Mouse (Mus musculus): ENCODE measurements around the gene Olfr212.
"Not testable (repeated sequence)": the region's sequence is repeated elsewhere in the genome, so short reads cannot be mapped to it uniquely, and the experiment has no call there.

Gene Olfr212

DNA sequence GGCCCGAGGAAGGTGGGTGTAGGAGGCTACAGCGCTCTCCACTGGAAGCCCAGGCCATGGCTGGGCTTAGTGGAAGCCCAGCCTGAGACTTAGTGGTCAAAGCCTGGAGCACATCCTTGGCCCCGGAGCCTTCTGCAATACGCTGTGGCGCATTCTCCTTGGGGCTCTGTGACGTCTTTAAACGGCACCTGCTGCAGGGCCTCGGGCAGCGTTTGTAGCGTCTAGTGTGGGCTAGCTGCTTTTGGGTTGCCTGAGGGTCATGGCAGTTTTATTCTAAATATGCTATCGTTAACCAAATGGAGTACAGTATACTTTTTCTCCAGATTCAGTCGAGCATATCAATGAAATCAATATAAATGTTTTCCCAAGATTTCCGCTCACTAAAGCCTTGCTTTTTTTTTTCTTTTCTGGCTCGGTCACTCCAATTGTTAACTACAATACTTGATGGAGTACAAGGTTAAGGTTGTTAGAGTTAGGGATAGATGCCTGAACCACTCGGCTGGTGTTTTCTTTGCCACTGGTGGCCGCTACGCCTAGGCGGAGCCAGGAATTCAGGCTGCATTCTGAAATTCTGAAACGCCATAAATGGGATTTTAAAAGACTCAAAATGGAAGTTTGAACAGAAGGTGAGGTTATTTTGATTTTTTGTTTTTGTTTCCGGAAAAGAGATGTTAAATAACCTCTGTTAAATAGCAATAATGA is at the start of gene Olfr212:
Gene Olfr212 (plus strand): TSS at position 215 of the 702 bp plus-strand sequence.
- not testable (repeated sequence) for DNase-seq (ENCODE audit: low spot score)

DNA sequence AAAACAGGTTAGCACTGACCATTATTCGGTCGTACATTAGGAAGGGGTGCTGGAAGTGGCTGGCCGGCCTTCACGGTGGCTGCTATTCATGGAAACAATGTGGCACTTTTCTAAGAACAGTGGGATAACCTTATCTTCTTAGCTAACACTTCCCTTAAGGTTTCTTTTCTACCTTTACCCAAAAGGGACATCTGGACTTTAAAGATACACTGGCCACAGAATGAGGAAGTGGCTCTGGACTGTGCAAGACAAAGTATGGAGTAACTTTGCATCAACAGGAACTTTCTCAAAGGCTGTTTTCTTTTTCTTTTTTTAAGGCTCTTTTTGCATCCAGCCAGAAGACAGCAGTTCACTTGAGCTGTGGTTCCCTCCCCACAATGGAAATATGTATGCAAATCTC is 47.6 kb upstream of the Olfr212 start:
- no peak for DNase-seq (ENCODE audit: low spot score)

- no peak for DNase-seq (ENCODE audit: low spot score)
These were observed 47.1 kb upstream of the Olfr212 start for GRCm38 (mm10) chr6:116459232-116459631.

- DNase-seq (ENCODE audit: low spot score), result peak; percentile 15
These were observed 45.6 kb upstream of the Olfr212 start, which contains the start of gene Alox5 for GRCm38 (mm10) chr6:116460544-116461283. Gene Alox5, minus strand, starts transcription at chr6:116461178.

- no peak for DNase-seq (ENCODE audit: low spot score)
These were observed 38.2 kb upstream of the Olfr212 start for GRCm38 (mm10) chr6:116468081-116468480.

GRCm38 (mm10) chr6:116485081-116485480 is 21.2 kb upstream of the Olfr212 start:
- no peak for DNase-seq (ENCODE audit: low spot score)

DNA sequence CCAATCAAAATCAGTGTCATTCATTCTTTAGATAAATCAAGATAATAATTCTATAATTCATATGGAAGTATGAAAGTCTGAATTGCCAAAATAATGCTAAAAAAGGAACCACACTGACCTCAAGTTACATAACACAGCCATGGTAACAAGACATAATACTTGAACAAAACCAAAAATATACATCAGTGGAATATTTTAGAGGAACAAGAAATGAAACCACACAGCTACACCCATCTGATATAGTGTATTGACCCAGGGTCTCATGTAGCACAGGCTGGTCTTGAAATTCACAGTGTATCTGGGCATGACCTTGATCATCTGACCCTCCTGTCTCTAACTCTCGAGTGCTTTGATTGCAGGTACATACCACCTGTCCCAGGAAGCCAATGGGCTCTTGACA is 19.5 kb upstream of the Olfr212 start:
- DNase-seq (ENCODE audit: low spot score), result no peak

DNA sequence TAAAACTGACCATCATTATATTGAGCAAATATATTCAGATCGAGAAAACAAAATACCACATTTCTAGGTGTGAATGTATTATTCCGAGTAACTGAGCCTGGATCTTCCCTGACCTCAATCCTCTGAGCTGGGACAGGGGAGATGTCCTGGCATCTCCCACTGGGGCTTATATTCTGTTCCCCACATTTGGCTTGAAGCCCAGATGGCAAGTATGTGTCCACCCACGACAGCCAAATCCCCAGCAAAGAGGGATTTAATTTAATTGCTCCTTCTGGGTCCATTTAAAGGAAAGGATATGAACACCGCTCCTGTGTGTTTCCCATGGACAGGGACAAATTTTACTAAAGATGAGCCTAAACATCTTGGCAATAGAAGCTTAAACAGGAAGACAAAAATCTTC is 17.5 kb upstream of the Olfr212 start, which contains the start of gene Olfr211:
Gene Olfr211 (plus strand): TSS at position 301 of the 400 bp plus-strand sequence.
- DNase-seq (ENCODE audit: low spot score), result no peak

DNA sequence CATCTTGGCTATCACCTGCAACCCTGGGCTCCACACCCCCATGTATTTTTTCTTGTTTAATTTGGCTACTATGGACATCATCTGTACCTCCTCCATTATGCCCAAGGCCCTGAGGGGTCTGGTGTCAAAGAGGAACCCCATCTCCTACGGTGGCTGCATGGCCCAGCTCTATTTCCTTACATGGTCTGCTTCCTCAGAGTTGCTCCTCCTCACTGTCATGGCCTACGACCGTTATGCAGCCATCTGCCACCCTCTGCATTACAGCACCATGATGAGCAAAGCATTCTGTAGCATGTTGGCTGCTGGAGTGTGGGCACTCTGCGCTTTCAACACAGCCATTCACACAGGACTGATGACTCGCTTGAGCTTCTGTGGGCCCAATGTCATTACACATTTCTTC is 12.6 kb upstream of the Olfr212 start:
- DNase-seq (ENCODE audit: low spot score), result no peak

- DNase-seq (ENCODE audit: low spot score), result no peak
These were observed 10.4 kb upstream of the Olfr212 start for GRCm38 (mm10) chr6:116495960-116496359.

- DNase-seq (ENCODE audit: low spot score), result no peak
These were observed 8.5 kb downstream of the Olfr212 start for GRCm38 (mm10) chr6:116514832-116515231.

DNA sequence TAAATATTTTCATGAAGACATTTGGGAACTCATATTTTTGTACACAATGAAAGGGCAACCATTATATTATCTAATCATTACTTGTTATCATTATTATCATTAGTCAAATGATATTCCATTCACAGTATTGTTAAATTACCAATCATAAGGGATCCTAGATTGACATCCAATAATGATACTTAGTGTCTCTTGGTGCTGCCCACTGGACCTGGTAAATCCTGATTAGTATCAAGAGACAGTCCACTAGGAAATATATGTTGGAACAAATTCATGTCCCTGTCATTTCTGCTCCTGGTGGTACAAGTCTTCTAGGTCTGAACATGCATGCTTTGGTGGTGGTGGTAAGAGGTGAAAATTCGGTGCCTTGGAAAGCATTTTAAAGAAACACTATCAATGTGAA is 31.8 kb downstream of the Olfr212 start, which contains the start of gene Olfr213:
Gene Olfr213 (plus strand): TSS at position 301 of the 400 bp plus-strand sequence.
- no peak for DNase-seq (ENCODE audit: low spot score)

GRCm38 (mm10) chr6:116542500-116542899 is 36.2 kb downstream of the Olfr212 start:
- DNase-seq (ENCODE audit: low spot score), result no peak

- not testable (repeated sequence) for DNase-seq (ENCODE audit: low spot score)
These were observed 44.5 kb downstream of the Olfr212 start, which contains the start of gene Gm5580 for GRCm38 (mm10) chr6:116550841-116551240. Gene Gm5580, plus strand, starts transcription at chr6:116551141.

DNA sequence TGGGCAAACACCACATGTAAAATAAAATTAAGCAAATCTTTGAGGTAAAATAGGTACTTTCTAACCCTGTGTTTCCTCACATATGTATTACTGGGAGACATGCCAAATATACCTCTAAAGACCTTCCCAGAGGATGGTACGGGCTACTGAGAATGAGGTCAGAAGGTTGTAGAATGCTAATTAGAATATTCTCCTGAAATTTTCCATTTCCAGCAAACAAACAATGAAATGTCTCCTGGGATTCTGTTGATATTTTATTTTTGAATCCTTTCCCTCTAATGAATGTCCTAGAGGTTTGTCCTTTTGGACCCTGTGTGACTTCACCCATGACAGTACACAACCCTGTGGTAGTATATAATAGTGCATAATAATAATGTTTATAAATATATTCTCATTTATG is 47.6 kb downstream of the Olfr212 start, which contains the start of gene Olfr214:
Gene Olfr214 (plus strand): TSS at position 301 of the 400 bp plus-strand sequence.
- DNase-seq (ENCODE audit: low spot score), result no peak

GRCm38 (mm10) chr6:116554952-116555351 is 48.6 kb downstream of the Olfr212 start:
- no peak for DNase-seq (ENCODE audit: low spot score)

All from layer of hippocampus, adult 11-12 months (tissue).